Mouse (Mus musculus) fibroblast of lung, adult 2 months (primary cell): Measurements from ENCODE around the gene Zfp326.
"Not testable (repeated sequence)": the region's sequence is repeated elsewhere in the genome, so short reads cannot be mapped to it uniquely, and the experiment has no call there.

ENCODE experiments used
- DNase-seq: peaks from one replicate; pipeline ENCODE4 v3.0.0-alpha.2; 2011; ENCODE audit warnings: low read depth

Zfp326 gene

DNA sequence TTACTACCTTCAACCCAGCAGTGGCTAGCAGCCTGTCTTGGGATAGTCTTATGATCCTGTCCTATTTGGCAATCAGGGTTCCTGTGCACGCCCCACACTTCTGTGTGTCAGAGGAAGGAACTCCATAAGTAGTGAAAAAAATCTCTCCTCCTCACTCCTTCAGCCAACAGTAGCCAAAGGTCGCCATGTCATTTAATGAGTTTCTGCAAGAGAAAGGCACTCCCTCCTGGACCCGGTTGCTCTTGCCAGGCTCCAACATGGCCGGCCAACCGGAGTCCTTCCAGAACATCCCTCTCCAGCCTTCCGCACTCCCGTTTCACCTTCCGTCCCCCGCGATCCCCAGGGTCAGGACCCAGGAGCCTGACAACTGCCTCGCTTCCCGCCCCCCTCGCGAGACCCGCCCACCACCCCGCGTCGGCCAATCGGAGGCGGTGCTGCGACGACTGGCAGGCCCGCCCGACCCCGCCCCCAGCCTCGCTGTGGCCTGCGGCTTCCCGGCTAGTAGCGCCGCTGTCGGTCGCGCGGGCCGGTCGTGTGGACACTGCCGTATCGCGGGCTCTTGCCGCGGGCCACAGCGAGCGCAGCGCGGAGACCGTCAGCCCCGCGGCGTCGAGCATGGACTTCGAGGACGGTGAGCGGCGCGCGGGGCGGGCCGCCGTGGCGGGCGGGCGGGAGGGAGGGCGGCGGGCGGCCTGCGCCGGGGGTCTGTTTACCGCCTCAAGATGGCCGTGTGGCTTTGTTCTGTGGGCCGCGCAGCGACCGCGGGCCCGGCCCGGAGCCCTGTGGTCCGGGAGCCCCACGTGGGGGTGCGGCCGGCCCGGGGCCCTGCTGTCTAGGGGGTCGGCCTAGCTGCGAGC, at the start of gene Zfp326:
Gene Zfp326 (plus strand): TSS at position 498 of the 857 bp plus-strand sequence.
- peak; percentile 77 for DNase-seq

DNA sequence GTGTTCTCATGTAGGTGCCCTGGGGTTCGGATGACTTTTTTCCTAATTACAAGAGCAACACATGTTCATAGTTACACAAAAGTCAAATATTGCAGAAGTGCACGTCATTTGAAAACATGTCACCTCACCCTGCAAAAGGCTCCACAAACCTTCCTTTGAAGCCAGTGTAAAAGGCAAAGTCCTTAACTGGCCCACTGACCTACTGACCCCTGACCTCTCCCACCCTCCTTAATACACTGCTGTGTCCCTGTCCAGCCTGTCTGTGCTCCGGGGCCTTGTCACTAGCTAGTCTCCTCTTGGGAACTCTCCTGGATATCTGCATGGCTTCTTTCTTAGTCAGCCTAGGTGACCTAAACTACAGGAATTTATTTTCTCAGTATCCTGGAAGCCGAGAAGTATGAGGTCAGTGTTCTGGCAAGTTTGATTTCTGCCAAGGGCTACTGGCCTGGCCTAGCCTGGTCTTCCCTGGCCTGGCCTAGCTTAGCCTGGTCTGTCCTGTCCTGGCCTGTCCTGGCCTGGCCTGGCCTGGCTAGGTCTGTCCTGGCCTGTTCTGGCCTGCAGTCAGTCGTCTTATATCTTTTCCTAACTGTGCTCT, 49.4 kb upstream of the Zfp326 start:
- no peak for DNase-seq

DNA sequence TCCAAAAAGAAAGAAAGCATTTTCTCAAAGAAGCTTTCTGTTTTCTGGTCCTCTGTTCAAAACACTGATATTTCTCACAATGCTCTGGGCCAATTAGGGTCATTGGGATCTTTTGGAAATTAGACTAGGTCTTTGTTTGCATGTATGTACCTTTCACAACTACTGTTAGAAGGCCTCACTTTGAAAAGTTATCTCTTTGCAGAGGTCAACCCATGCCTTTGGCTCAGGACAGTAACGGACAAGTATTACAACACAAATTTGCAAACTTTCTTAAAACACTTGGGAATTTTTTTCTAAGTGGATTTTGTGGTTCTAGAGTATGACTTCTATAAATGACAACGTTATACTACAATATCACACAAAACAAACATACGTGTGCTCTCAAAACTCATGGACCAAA, 48.3 kb upstream of the Zfp326 start:
- DNase-seq: no peak

DNA sequence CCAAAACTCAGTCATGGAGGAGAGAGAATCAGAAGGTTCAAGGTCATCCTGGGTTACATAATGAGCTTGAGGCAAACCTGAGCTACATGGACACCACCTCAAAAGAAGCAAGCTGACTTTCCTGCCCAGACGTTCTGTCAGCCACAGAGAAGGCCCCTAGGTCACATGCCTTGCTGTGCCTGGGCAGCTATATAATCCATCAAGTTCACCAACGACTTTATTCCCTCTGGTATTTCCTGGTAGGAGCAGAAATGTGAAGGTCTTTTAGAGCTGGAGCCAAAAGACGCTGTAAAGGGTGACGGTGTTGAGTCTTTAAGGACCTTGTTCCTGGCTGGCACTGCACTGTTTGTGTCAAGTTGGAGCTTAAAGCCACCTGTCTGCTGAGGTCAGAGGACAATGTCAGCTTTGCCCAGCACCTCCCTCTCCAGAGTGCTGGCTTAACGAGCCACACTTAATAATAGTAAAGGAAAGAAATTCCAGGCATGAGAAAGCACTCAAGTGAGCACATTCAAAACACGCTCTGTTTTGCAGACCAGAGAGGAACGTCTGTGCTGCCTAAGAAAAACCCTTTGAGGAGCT, 47.3 kb upstream of the Zfp326 start:
- DNase-seq: no peak

DNA sequence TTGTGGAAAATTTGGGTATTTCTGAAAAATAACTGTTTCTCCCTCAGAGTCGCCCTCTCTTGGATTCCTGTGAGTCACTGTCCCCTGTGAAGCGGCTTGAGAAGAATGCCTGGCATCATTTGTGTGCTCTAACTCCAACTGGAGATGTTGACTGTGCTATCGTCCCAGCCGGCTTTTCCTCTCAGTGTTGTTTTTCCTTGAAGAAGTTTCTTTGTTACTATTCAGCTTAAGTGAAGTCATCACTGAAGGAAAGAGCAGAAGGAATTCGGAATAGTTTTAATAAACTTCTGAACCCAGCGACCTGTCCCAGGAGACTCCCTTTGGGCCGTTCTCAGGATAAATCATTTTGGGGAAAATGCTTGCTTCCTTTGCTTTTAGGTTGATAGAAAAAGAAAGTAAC, 44.2 kb upstream of the Zfp326 start:
- no peak for DNase-seq

DNA sequence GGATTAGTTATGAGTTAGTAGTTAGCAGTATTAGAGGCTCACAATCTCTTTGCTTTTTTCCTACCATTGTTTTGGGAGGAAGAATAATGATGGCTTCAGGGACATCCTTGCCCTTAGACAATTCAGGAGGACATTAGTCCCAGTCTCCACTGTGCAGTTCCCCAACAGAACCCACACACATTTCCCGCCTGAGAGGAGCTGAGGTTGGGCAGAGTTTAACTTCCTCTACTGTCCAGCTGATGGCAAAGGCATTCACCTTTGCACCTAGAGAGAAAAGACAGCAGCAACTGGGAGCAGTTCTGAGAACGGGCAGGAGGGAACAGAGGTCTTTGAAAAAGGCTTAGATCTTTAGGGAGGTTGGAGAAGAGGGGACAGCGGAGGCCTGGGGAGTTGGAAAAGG, 42.4 kb upstream of the Zfp326 start:
- DNase-seq: no peak

DNA sequence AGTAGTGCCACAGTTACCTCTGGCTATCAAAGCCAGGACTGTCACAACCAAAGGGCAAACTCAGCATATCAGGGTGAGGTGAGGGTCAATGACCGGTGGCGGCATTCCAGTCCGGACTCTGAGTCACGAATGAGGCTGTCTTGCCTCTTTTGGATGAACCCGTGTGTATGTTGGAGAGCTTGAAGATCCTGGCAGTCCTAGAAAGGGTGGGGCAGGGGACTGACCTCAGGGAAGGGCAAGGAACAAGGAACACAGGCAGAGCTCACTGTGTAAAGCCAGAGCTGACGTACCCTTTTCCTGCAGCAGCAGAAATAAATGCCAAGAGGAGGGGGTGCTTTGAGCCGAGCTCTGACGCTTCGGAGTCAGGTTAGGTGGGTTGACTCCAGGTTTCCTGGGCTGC, 40.4 kb upstream of the Zfp326 start:
- DNase-seq: no peak

DNA sequence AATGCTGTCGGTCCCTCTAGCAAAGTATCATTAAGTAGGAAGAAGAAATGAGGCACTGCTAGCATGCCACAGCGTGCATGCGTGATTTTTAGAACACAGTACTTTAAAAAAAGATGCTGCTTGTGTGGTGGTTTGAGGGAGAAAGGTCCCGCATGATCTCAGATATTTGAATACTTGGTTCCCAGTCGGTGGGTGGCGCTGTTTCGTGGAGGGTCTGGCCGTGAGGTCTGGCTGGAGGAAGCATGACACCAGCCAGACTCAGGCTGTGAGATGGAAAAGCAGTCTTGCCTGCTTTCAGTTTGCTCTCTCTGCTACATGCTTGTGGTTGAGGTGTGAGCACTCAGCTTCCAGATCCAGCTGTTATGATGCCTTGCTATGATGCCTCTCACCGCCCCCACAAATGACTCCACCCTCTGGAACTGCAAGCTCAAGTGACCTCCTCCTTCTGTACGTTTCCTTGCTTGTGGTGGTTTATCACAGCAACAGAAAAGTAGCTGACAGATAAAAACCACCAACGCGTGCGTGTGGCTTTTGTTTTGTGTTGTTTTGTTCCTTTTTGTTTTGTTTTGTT, 36.5 kb upstream of the Zfp326 start:
- no peak for DNase-seq

DNA sequence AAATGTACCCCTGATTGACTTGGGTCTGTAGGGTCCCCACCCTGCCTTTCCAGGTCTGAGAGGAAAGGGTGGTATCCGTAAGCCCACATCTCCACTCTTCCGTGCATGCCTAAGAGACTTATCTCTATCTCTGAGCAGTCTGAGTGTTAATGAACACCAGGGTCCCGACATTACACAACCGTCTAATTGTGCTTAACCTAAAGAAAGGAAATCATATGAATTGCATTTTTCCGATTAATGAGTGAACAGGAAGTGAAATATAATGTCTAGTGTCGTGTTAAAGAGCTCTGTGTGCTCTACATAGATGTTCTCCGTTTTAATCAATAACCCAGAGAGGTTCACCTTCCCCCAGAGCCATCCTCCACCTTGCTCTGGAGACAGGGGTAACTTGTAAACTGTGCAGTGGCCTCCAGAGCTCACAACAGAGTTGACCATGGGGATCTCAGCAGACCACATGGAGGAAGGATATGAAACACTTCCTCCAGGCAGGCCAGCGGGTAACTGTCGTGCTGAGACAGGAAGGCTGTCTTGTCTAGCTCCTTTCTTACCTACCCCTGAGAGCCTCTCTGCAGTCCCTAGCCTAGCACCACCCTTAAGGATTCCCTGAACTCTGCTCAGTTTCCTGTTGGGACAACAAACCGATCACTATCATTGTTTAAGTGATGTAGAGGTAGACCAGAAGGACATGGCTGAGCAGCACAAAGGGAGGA, 32.2 kb upstream of the Zfp326 start:
- DNase-seq: no peak

DNA sequence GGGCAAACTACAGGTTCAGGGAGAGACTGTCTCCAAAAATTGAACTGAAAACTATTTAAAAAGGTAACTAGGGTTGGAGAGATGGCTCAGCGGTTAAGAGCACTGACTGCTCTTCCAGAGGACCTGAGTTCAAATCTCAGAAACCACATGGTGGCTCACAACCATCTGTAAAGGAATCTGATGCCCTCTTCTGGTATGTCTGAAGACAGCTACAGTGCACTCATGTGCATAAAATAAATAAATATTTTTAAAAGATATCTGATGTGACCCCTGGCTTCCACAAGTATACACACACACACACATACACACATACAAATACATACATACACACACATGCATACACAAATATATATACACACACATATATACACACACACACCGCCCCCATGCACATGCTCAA, 31.3 kb upstream of the Zfp326 start:
- no peak for DNase-seq

DNA sequence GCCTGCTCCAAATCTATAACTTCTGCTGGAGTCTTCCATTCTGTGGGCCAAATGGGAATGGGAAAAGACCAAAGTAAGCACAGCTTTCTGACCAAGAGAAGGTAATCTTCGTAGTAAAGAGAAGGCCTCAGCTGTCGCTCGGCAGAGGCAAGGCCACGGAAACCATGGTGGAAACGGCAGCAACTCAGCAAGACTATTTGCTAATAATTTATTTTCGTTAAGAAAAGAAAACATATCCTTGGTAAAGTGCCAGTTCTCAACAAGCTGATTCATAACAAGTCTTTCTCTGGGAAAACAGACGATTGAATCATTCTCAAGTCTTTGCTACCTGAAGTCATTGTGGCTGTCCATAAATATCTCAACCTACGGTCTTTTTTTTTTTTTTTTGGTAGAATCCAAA, 28.6 kb upstream of the Zfp326 start:
- no peak for DNase-seq

DNA sequence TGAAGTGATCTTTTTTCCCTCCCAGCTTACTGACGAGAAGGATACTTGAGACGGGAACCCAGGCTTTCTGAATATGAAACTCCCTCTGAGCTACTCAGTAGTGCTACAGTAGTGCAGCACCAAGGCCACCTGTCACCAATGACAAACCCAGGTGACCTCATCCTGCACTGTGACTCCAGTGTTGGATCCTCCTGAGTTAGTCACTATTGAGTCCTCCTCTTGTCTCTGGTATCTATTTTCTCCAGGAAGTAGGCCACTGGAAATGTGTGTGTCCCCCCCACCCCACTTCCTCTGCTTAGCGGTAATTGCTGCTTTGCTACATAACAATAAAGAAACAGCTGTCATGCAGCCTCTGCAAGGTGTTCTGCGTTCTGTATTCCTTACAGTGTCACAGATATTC, 27.1 kb upstream of the Zfp326 start:
- no peak for DNase-seq

DNA sequence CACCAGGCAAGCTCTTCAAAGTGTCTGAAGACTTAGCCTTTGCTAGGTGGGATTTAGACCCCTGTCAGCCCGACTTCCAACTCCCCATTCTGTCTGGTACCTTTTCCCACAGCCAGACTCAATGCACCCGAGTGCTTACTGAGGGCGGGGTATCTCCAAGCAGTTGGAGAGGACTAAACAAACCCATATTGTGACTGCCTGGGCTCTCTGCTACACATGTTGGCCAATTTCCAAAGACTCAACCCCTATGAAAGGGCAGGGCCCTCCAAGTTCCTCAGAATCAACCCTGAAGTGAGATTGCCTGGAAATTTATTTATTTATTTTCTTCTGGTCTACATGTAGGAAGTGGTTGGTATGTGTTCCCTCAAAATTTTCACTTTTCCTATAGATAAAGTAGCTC, 26.7 kb upstream of the Zfp326 start:
- DNase-seq: no peak

DNA sequence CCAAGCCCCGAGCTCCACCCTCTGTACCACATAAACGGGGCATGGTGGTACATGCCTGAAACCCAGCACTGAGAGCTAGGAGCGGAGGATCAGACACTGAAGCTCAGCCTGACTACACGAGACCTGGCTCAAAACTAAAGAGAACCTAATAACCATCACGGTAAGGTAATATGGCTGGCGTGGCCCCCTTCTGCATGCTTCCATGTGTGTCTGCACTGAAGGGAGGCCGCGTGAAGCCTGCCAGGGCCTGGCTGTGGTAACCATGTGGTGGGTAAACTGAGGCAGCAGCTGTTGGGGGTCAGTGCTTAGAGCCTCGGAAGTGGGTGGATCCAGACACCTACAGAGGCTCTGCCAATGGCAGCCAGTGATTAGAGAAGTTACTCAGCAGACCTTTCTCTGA, 23.1 kb upstream of the Zfp326 start:
- DNase-seq: no peak

DNA sequence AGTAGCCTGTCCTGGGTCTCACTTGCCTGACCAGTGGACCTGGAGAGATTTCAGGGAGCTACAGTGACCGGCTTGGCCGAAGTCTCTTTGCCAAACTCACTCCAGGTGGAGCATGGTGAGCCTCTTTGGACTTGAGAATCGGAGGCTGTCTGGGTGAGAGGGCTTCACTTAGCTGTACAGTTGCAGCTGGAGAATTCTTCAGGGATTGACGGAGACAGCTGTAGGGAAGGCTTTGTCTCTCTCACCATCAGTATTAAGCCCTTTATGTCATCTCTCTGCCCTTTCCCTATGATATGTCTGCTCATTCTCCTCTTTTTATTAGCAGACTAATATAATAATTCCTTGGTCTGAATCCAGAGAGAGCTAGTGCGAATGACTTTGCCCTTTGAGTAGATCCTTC, 18.9 kb upstream of the Zfp326 start:
- DNase-seq: no peak

DNA sequence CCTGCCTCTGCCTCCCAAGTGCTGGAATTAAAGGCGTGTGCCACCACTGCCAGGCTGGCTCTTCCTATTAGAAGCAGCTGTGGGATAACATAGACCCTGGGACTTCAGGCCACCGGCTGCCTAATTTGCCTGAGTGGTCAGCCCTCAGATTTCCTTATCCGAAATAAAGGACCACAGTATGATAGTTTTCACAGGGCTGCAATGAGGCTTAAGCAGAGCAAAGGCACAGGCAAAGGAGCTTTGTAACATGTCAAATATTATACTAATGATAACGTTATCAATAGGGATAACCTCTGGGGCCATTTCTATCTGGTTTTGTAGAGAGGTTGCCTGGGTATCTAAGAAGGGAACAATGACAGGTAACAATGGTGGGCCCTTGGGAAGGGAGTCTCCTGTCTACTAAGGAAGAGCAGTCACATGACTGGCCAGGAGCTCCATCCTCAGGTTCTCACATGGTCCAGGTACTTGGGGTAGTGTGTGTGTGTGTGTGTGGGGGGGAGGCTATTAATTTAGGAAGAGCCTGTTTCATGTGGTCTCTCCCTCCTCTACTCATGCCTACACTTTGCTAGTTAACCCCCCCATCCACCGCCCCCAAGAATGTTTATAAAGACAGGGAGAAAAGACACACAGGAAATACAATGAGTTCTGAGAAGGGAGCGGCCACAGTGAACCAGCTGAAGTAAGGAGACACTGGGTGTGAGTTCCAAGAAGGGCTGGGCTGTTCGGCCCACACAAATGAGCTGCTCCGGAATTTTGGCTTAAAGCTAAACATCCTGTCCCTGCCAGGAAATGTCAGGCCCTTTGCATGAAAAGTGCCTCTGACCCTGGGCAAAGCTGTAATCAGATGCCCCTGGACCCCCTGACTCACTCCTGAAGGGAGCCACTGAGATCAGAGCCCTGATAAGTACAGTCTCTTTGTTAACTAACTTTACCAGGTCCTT, 17.3 kb upstream of the Zfp326 start:
- DNase-seq: no peak

DNA sequence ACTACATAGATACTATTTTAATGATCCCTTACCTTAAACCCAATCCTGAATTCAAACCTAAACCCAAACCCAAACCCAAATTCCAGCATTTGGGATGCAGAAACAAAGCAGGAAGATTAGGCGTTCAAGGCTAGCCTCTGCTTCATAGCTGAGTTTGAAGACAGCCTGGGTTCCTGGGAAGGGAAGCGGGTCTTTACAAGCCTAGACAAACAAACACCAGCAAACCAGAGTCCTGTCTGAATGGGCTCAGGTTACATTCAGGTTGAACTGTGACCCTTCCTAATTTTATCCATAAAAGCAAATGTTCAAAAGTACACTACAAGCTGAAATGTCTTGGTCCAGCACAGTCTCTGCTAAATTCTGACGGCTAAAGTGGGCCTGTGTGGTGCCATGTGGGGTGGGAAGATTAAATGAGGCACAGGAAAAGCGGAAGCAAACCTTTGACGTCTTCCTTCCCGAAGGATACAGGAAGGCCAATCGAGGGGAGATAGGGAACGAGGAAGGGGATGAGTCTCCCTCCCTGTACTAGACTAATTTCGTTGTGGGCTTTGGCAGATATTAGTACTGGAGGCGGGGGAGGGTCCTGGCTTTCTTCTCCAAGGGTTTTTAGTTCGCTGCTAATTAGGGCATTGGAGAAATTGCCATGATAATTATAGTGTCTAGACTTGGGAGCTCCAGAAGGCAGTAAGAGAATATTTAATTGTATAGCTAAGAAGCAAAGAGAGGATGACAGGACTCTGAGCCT, 16.5 kb upstream of the Zfp326 start:
- DNase-seq: no peak

DNA sequence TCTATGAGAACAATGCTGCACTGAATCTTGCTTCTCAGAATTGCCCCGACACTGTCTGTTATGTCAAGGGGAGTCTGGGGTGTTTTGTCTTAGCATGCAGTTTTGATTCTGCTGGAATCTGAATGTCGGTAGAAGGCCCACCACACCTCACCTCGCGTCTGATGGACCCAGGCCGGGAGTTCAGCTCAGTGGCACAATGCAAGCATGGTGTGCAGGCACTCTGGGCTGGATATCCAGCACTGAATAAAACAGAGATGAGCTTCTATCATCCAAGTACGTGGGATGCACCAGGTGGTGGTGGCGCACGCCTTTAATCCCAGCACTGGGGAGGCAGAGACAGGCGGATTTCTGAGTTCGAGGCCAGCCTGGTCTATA, 15.9 kb upstream of the Zfp326 start:
- no peak for DNase-seq

DNA sequence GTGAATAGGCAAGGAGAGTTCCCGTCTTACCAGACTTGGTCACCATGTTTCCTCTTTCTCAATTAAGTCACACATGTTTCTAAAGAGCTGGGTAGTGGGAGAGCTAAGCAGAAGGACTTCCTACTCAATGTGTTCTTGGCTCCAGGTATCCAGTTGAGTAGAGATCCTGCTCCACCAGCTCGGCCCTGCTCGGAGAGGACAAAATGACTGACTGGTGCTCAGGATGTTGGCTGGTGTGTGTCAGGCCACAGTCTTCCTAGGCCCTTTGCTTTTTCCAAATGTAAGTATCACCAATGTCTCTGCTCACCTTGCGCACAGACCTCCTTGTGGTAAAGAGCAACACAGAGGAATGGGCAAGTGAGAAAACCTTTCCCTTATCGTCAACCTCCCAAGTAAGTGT, 14.7 kb upstream of the Zfp326 start:
- DNase-seq: no peak

DNA sequence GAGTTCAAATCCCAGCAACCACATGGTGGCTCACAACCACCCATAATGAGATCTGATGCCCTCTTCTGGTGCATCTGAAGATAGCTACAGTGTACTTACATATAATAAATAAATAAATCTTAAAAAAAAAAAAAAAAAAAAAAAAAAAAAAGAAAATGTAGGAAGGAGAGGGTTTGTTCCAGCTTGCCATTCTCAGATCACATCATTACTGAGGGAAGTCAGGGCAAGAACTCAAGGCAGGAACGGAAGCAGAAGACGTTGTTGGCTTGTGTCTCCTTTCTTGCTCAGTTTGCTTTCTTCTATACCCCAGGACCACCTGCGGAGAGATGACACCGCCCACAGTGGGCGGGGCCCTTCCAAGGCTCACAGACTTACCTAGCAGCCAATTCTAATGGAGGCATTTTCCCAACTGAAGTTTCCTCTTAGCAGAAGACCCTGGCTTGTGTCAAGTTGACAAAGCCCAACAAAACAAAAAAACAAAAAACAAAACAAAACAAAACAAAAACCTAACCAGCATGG, 11.2 kb upstream of the Zfp326 start:
- DNase-seq: not testable (repeated sequence)
